Mouse (Mus musculus) lung, postnatal 4 days (tissue): ENCODE measurements around the gene St6gal2.
A peak's percentile ranks its signal among the peaks of the same experiment; 100 is the strongest.

Source experiments
- DNase-seq, 2 experiments: peaks; one replicate each; pipeline ENCODE4 v3.0.0; 2021

The St6gal2 gene

DNA sequence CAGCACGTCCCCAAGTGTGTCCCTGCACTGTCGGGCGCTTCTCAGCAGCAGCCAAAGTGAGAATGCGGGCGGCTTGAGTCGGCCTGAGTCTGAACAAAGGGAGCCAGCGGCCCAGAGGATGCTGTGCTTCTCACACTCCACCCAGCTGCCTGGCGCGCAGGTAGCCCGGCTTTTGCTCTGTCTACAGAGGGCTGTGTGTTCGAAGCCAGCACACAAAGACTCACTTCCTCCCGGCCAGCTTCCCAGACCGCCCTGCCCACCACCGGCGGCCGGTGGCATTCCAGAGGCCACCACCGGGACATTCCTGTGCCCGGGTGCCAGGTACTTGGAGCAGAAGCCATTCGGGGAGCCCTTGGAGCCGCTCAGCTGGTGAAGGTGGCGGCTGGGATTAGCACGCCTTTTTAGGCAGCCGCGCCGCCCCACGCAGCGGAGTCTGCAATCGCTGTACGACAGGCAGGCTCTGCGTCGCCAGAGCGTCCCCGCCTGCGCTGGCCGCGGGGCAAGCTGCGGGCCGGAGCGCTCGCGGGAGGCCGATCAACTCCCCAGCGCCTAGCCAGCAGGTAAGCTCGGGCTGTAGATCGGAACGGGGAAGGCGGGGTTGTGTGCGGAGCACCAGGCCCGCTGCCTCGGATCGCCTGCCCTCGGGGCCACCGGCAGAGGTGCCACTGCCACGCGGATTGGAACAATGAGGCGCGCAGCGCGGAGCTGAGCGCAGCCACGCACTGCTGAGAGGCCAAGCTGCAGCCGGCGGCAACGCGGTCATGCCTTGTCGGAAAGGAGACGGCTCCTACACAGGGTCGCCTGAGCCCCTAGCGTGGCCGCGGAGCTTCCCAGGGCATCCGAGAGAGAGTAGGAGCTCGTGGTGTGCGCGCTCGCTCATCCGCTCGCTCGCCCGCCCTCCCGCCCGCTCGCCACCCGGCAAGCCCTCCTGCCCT, at the start of gene St6gal2:
TSS of gene St6gal2 (plus strand) at position 133 of the 935 bp plus-strand sequence.
- DNase-seq = peak in 1 of 2 experiments; percentile 4

DNA sequence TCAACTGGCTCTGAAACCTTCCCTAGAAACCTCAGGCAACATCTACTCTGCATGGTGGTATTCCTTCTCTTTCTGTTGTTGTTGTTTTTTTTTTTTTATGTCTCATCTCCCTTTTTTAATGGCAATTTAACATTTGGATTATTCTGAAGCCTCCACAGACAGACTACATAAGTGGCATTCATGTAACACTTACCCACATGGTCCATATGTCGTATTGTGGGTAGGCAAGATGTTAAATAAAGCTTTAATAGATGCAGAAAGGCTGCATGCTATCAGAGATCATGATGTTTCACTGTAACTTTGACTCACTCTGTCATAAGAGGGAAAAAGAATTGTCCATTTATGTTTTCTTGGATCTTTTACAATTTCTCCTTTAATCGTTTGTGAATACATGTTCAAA, 39.1 kb upstream of the St6gal2 start:
- DNase-seq = no peak

DNA sequence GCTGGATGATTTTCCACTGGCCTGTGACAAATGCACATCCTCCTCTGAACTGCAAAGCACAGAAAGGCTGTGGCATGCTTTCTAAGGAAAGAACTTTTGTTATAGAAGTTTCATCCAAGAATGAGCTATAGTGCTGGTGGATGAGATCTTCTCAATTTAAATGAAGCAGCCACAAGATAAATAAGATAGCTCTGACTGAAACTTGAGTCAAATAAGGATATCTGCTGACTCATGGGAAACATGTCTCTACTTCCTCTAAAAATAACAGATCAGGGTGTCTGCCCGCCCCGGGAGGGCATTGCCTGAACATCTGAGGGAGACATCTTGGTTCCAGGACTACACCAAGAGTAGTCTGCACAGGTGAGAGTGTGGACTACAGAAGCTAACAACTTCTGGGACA, 28.7 kb upstream of the St6gal2 start:
- DNase-seq = no peak

DNA sequence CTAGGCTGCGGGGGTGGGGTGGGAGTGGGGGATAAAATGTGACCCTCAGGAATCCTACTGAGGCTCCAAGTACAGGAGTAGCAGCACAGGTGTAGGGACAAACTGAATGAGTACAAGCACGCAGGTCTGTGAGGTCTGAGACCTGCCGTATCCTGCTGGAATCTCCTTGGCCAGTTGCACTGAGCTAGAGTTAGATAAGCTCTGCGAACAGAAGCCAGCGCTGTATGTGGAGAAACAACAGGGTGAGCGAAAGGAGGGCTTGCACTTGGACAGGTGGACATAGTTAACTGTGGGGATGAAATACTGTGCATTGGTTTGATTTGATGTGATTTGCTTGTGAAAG, 974 bp downstream of the St6gal2 start:
- DNase-seq = no peak

DNA sequence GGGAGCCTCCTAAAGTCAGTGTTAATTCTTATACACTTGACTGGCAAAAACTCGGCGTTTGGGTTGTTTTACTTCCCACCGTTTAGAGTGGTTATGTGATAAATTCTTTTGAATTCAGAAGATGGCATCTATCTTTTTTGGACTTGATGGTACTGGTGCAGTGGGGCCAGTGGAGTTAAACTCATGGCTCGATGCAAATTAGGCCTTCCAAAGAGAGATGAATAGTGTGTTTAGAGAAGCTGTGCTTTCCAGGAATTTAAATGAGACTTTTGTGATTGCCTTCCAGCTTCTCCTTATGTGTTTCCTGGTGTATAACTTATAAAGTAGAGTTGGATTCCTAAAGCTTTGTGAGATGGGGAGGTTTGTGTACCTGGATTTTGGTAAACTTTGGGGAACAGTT, 1.5 kb downstream of the St6gal2 start:
- no peak for DNase-seq

DNA sequence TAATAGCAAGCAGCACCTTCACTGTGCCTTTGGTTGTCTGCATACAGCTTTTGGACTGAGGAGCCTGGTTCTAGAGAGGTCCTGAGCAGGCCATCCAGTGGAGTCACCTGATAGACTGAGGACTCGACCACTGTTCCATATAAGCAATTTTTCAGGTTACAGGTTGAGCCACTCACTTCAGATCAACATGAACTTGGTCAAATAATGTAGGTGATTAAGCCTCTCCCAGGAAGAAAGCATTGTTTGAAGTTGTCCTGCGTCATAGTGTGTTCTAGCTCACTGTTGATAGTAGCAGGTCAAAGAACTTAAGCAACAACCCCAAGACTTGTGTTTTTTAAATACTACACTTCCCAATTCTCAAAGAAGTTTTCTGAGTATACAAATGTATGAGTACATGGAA, 5.8 kb downstream of the St6gal2 start:
- no peak for DNase-seq

DNA sequence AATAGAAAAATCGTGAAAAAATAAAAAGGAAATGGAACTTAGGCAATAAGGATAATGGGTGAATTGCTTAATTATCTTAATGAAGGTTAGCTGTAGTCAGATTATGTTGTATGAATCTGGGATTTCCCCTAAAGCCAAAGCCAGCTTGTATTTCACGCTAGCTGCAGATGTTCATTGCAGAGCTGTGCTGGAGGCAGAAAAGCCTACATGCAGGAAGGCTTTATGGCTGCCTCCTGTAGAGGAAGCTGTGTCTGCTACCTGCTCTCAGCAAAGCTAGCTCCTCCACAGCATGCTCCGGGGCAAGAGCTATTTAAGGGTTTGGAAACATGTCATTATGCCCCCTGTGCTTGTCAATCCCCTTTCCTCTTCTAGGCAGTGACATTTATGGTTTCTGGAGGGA, 9.3 kb downstream of the St6gal2 start:
- no peak for DNase-seq

DNA sequence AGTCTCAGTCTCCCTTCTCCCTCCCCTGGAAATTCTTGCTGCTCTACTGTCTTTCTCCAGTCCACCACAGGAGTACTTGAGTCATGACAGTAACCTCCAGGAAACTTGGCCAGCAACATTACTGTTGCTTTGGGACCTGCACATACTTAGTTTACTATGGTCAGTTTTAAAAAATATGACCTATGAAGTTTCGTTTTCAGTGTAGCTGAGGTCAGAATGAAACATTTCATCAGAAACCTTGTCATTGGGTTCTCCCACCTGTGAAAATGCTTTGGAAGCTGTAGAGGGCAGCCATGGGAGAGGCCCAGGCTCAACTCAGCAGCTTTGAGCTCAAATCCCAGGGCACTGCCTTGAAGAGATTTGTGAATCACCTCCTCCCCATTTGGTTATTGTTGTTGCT, 15.0 kb downstream of the St6gal2 start:
- DNase-seq = no peak

DNA sequence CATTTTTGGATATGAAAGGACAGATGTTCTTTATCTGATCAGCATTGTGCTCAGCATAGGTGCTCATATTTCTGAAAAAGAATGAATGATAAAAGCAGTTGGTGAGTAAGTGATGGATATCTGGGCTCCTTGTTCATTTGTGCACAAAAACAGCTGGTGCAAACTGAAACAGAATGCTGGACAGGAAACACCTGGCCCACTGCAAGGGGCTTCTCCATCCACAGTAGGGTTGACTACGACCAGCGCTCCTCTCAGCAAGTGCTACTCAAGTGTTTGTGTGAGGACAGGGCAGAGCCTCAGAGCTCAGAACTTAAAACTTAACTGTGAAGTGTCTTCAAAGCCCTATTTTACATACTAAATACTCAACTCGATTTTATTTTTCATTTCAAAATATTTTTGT, 22.4 kb downstream of the St6gal2 start:
- DNase-seq = no peak

DNA sequence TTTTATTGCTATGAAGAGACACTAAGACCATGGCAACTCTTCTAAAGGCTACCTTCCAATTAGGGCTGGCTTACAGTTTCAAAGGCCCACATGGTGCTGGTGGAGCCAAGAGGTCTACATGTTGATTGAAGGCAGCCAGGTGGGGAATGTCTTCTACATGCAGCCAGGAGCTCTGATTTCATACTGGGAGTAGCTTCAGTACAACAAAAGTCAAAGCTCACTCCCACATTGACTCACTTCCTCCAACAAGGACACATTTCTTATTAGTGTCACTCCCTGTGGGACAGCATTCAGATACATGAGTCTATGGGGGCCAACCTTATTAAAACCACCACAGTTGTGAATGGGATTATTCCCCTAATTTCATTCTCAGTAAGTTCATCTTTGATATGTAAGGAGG, 23.8 kb downstream of the St6gal2 start:
- DNase-seq = no peak

DNA sequence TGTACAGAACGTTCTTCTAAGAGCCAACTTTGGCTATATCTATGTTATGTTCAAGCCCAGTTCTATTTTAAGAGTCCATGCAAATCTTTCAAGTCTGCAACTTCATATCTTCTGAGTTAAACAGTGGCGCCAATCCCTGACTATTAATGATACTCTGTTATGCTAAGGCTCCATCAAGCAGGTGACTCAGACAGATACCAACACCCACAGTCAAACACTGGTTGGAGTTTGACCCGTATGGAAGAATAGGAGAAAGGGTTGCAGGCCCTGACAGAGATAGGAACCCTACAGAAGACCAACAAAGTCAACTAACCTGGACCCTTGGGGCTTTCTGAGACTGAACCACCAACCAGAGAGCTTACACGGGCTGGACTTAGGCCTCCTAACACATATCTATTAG, 30.8 kb downstream of the St6gal2 start:
- DNase-seq = no peak

DNA sequence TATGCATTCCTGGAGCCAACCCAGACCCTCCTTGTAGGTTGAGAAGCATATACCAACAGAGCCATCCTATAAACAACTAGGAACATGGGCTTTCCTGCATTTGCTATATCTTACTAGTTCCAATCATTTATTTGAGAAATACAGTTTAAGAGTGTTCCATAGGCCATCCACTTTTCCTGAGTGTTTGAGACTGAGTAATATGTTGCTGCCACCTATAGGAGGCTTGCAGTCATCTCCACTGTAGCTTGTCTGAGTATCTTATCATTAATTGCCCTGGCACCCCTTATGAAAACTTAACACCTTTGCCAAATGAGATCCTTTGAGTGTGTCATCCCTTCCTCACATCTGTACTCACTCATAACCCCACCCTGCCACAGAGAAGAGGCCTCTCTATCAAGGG, 32.2 kb downstream of the St6gal2 start:
- no peak for DNase-seq

DNA sequence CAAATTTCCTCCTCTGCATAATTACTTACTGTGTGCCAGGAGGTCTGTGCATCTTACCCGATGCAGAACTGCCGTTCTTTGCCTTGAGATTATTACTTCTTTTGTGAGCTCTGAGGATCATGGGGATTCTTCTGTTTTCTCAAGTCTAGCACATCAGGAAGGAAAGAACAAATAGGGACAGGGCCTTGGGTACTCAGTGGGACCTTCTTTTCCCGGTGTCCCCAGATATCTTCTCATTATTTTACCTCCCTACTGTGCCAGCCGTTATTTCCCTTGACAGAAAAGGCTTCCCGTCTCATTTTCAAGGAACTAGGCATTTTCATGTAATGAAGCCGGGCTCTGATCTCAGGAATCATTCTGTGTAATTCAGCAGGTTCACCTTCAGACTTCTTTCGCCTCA, 34.2 kb downstream of the St6gal2 start:
- DNase-seq = no peak

DNA sequence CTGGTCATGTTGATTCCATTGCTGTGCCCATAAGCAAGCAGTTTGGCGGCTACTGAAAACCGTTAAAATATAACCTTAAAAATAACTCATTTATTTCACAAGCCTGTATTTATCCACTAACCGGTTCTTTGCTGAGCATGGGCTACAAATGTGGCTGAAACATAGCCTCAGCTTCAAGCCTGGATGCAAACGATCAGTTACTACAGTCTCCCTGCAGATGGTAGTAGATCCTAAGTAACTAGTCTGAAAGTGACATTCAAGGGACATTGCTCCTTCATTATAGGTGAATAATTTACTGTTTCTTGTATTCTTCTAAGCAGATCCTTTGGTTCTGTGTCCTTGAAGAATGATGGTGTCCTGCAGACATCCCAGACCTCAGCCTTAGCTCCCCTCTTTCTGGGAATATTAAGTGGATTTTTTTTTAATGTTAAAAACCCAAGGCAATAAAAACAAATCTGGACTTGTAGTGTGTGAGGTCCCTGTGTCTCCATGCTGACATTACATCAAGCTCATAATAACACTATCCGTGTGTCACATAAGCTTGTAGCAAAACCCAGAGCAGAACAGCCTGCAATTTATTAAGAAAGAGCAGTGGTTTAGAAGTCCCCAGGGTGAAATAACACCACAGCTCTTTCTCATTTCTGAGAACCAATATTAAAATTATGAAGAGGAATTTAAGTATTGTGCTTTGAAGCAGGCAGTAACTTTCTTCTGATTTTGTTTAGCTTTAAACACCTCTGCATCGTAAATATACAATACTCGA, 39.1 kb downstream of the St6gal2 start:
- DNase-seq = no peak

DNA sequence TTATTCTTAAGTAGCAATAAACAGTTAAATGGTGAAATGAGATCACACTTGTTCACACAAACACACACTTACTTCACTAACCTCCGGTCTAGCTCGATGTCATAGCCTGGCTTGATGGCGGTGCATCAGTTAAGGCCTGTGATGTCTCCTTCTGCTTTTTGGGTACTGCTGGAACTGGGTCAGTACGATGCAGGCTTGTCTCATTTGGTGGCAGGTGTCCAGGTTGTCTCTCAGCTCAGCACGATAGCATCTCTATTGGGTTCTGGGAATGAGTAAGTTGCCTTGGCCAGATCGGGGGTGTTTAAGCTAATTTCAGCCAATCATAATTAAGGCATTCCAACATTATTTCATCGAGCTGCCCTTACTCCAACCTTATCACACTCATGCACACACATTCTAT, 86.7 kb downstream of the St6gal2 start:
- no peak for DNase-seq

DNA sequence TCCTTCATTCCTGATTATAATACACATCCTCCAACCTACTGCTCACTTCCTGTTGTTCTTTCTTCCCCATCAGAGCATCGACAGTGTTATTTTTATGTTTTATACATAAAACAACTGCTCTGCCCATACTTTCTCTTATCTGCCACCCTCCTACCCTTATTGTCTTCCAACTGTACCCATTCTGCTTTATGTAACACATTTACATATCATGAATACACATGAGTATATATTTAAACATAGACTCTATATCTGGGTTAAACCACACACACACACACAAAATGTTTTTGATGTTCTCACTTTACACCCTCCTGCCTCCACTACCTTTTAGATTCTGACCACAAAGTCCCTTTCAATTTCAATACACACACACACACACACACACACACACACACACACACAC, 103.3 kb downstream of the St6gal2 start:
- DNase-seq = no peak

DNA sequence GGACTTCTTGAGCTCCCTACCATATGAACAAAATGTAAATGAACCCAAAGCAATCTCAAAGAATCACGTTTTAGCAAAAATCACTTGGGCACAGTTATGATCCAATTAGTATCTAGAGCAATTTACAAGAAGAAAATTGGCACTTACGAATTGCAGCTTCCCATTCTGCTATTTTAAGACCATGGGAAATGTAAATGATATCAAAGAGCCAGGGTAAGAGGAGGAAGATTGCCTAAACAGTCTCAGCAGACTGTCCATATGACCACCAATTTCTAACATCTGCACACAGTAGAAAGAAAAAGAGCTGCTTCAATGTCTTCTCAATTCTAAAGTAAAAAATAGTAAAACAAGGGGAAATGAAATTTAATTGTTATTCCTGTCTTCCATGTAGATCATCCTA, 116.6 kb downstream of the St6gal2 start:
- no peak for DNase-seq
